Mouse (Mus musculus) cerebellum, adult 2 months (tissue): Measurements from ENCODE around the gene Lrg1. TPM values are rescaled to one million over a fixed set of nuclear protein-coding genes. Genes with fewer than 3 reads are reported as not detected.

ENCODE experiments used
- DNase-seq, 2 experiments: peaks; one replicate each; pipeline ENCODE4 v3.0.0; 2021
- H3K27ac ChIP-seq: fragments of 200-500 bp; 2 replicates; pipeline ENCODE4 v1.5.1; 2012; ENCODE audit warnings: low read length, control low read depth, inconsistent platforms; ENCODE audit not compliant: insufficient read depth
- H3K27me3 ChIP-seq: fragments of 200-500 bp; 2 replicates; pipeline ENCODE4 v1.6.1; 2012; ENCODE audit warnings: inconsistent platforms, mild to moderate bottlenecking, low read length, moderate library complexity; ENCODE audit not compliant: control insufficient read depth, insufficient read depth
- H3K4me1 ChIP-seq: fragments of 200-500 bp; 2 replicates; pipeline ENCODE4 v1.6.1; 2011; ENCODE audit warnings: low read length; ENCODE audit not compliant: control insufficient read depth, insufficient read depth
- H3K4me3 ChIP-seq: fragments of 200-500 bp; replicated peaks from 2 replicates; pipeline ENCODE3; 2011; ENCODE audit warnings: mild to moderate bottlenecking, low read depth, low read length, control low read depth; ENCODE audit not compliant: insufficient read depth
- CTCF ChIP-seq: fragments of 200-500 bp; IDR thresholded peaks from 2 replicates; pipeline ENCODE4 v1.5.1; 2011; ENCODE audit warnings: low read depth, mild to moderate bottlenecking, control low read depth, low read length, moderate library complexity, borderline replicate concordance; ENCODE audit not compliant: insufficient read depth
- POLR2A ChIP-seq: fragments of 200-500 bp; IDR thresholded peaks from 2 replicates; pipeline ENCODE4 v1.6.1; 2011; ENCODE audit warnings: low read length, control low read depth, borderline replicate concordance; ENCODE audit not compliant: insufficient read depth
- WGBS: fragments of 180-500 bp; shearing (Covaris S2); methylation state at CpG from one replicate; pipeline ENCODE4 v1.1.7; 2018; 5-methylcytosine and 5-hydroxymethylcytosine counted together
- polyA plus RNA-seq: library from polyadenylated mRNA; depleted of rRNA; stranded (reverse); fragments of >200 nt; gene quantifications from 2 replicates; pipeline ENCODE4 v1.2.3, GENCODE M21; 2012

The Lrg1 gene
- polyA plus RNA-seq, 1 experiment, result 0.93 TPM

GRCm38 (mm10) chr17:56133457-56134363 lies 11.9 kb upstream of the Lrg1 start:
- H3K27me3 ChIP-seq, result no peaks in the 10 kb centered on the region
- WGBS, result 29% methylated on average over 21 of the region's 21 CpGs
- TF ChIP-seq CTCF, result no peak
- TF ChIP-seq POLR2A, result no peak
- no peak overlapping the region for H3K4me3 ChIP-seq
- H3K4me1 ChIP-seq, result peaks cover 7% of the 10 kb centered on the region
- H3K27ac ChIP-seq, result no peak overlapping the region
- peak in 1 of 2 experiments; percentile 27 for DNase-seq

- peak; percentile 83 for TF ChIP-seq CTCF
- no peak for TF ChIP-seq POLR2A
- Histone ChIP-seq H3K4me3 (no peak overlapping the region), H3K4me1 (peaks cover 5% of the 10 kb centered on the region), H3K27ac (no peak overlapping the region), H3K27me3 (no peaks in the 10 kb centered on the region)
- peak; percentile 55 to 74 for DNase-seq
- 7% methylated on average over 14 of the region's 14 CpGs for WGBS
These were observed 10.9 kb upstream of the Lrg1 start for GRCm38 (mm10) chr17:56132661-56133060.

DNA sequence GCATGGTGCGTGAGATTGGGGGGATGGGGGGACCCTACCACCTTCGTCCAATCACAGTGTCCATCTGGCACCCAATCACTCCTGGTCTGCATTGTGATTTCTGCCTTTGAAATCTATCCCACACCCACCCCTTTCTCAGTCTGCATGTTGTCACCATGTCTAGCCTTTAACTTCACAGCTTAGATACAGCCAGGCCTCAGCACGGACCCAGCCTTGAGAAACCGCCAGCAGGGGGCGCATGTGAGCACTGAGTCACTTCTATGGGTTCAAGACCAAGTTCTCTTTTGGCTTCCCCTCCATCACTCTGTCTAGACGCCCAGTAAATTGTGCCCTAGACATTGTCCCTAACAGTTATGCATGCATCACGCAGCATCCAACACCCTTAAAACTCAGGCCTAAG lies 10.0 kb upstream of the Lrg1 start:
- TF ChIP-seq CTCF, result peak; percentile 81
- TF ChIP-seq POLR2A, result no peak
- Histone ChIP-seq H3K4me1 (peaks cover 5% of the 10 kb centered on the region), H3K4me3 (no peak overlapping the region), H3K27me3 (no peaks in the 10 kb centered on the region), H3K27ac (no peak overlapping the region)
- DNase-seq, result peak; percentile 55 to 75
- 31% methylated on average over 7 of the region's 7 CpGs for WGBS

DNA sequence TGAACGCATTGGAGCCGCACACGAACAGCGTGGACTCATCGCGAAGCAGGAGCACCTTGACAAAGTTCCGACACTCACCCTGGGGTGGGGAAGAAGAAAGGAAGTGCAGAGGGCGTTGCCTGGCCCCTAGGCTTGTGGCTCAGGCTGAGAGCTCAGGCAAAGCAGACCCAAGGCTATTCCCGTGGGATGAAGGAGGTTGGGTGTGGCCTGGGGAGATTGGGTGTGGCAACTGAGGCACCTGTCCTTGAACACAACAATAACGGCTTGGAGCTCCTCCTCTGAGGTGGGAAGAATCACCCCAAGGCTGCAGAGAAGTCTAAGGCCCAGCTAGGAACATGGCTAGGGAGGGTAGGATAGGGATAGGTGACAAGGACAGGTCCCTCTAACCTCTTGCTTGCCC lies 9.3 kb upstream of the Lrg1 start:
- Histone ChIP-seq H3K27me3 (no peaks in the 10 kb centered on the region), H3K27ac (no peak overlapping the region), H3K4me3 (no peak overlapping the region), H3K4me1 (peaks cover 5% of the 10 kb centered on the region)
- 90% methylated on average over 10 of the region's 10 CpGs for WGBS
- no peak for TF ChIP-seq POLR2A
- TF ChIP-seq CTCF, result no peak
- no peak for DNase-seq

- WGBS, result 16% methylated on average over 15 of the region's 15 CpGs
- Histone ChIP-seq H3K27ac (no peak overlapping the region), H3K27me3 (no peaks in the 10 kb centered on the region), H3K4me1 (peaks cover 7% of the 10 kb centered on the region), H3K4me3 (no peak overlapping the region)
- DNase-seq, result peak; percentile 49 to 62
- TF ChIP-seq POLR2A (no peak), CTCF (no peak)
These were observed 6.4 kb upstream of the Lrg1 start for GRCm38 (mm10) chr17:56128246-56128645.

DNA sequence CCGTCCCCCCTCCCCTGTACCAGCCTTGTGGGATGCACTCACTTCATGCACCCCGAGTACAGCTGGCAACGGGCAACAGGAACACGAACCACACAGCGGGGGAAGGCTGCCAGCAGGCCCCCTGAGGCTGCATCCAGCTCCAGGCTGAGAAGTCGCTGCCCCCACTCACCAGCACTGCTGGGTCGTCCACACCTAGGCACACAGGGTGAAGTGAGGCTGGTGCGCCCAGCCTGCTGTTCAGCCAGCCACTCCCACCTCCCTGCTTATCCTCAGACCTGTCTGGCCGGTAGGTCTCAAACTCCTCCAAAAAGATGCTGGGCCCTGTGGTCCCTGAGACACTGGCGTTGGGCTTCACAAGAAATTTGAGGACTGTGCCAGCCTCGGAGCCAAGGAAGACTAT lies 4.4 kb upstream of the Lrg1 start:
- TF ChIP-seq CTCF (no peak), POLR2A (no peak)
- no peak for DNase-seq
- Histone ChIP-seq H3K4me3 (no peak overlapping the region), H3K27me3 (no peaks in the 10 kb centered on the region; the same call in 1 of the 2 replicates), H3K4me1 (peaks cover 7% of the 10 kb centered on the region), H3K27ac (no peak overlapping the region)
- WGBS, result 69% methylated on average over 11 of the region's 11 CpGs

- WGBS, result 93% methylated on average over 4 of the region's 4 CpGs
- TF ChIP-seq CTCF, result no peak
- TF ChIP-seq POLR2A, result no peak
- Histone ChIP-seq H3K27me3 (no peaks in the 10 kb centered on the region; the same call in 1 of the 2 replicates), H3K4me3 (no peak overlapping the region), H3K4me1 (peaks cover 11% of the 10 kb centered on the region), H3K27ac (no peak overlapping the region)
- DNase-seq, result no peak
These were observed 3.5 kb upstream of the Lrg1 start for GRCm38 (mm10) chr17:56125276-56125630.

- 23% methylated on average over 59 of the region's 59 CpGs for WGBS
- peaks cover 14% of the 10 kb centered on the region for H3K4me1 ChIP-seq
- DNase-seq, result peak; percentile 47 to 63
- H3K27ac ChIP-seq, result no peak overlapping the region
- H3K27me3 ChIP-seq, result no peaks in the 10 kb centered on the region; the same call in 1 of the 2 replicates
- TF ChIP-seq CTCF (peak; percentile 76), POLR2A (no peak)
- no peak overlapping the region for H3K4me3 ChIP-seq
These were observed 2.8 kb upstream of the Lrg1 start for GRCm38 (mm10) chr17:56124377-56125275.
